Mouse (Mus musculus): ENCODE measurements at regions not wholly inside any gene's neighbourhood (a gene's known extent, or its start where the extent isn't known, plus 50 kb on each side); places are given as distances from the start of the nearest gene placed in this dataset.
"Not testable (repeated sequence)": the region's sequence is repeated elsewhere in the genome, so short reads cannot be mapped to it uniquely, and the experiment has no call there.

DNA sequence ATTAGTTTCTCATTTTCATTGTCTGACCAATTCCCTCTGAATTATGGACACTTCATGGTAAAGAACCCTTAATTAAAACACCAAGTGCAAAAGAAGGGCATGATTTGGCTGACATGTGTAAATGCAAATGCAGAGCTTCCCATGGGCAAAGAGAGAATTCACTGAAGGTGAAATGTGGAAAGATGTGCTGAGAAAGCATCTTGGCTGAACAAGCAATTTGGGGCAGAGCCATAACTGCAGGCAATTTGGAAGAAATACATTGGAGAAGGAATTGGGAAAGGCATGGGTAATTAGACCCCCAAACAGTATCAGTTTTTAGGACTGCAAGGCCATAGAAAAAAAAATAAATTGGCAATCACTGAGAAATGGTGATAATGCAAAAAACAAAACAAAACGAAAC lies 153.3 kb upstream of the Arsj start:
- no peak overlapping the region for H3K4me3 ChIP-seq (ENCODE audit: insufficient read depth, poor library complexity, severe bottlenecking)
- no peaks in the 10 kb centered on the region for H3K79me3 ChIP-seq (ENCODE audit: low read depth)
- H3K79me2 ChIP-seq (ENCODE audit: control insufficient read depth, insufficient read depth), result no peaks in the 10 kb centered on the region
- no peaks in the 10 kb centered on the region for H3K27me3 ChIP-seq (ENCODE audit: control insufficient read depth, insufficient read depth, insufficient read length)
- TF ChIP-seq FOSL1 (IDR thresholded peaks at IDR 0.05; ENCODE audit: insufficient read depth, low read length, poor library complexity, severe bottlenecking), result no peak
- TF ChIP-seq MYOD1 (IDR thresholded peaks at IDR 0.05; ENCODE audit: control insufficient read depth, insufficient read length, low read depth), result no peak
- no peak for TF ChIP-seq MYOG (IDR thresholded peaks at IDR 0.05; ENCODE audit: control insufficient read depth, extremely low read depth, insufficient read length)
- no peak for TF ChIP-seq MAX (IDR thresholded peaks at IDR 0.05)
- no peak for TF ChIP-seq CTCF (IDR thresholded peaks at IDR 0.05; ENCODE audit: control insufficient read depth, insufficient read depth, insufficient read length)
- no peak for TF ChIP-seq CEBPB (IDR thresholded peaks at IDR 0.05; ENCODE audit: low read depth)
- TF ChIP-seq USF1 (IDR thresholded peaks at IDR 0.05; ENCODE audit: low read depth), result no peak
- H3ac ChIP-seq (ENCODE audit: control insufficient read depth, insufficient read length, low read depth), result no peak overlapping the region
- H3K36me3 ChIP-seq (ENCODE audit: control insufficient read depth, insufficient read depth), result no peaks in the 10 kb centered on the region

DNA sequence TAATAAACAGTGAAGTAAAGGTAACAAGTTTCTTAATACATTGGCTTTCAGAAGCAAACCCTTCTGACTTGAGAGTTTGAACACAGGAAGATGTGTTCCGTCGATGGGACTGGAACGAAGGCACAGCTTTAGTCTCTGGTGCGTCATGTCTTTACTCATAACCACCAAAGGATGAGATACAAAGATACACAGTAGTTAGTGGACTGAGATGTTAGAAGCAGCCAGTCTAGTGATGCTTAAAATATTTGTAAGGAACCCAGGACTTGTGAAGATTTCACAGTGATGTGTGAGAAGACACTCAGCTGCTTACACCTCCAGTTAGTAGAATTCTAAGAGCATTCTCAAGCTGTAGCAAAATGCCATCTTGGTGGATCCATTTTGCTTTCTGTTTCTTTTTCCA lies 135.9 kb upstream of the Arsj start:
- no peaks in the 10 kb centered on the region for H3K27me3 ChIP-seq (ENCODE audit: control insufficient read depth, insufficient read depth, insufficient read length)
- TF ChIP-seq MYOG (IDR thresholded peaks at IDR 0.05; ENCODE audit: control insufficient read depth, extremely low read depth, insufficient read length) (no peak), USF1 (IDR thresholded peaks at IDR 0.05; ENCODE audit: low read depth) (no peak), CEBPB (IDR thresholded peaks at IDR 0.05; ENCODE audit: low read depth) (no peak), MYOD1 (IDR thresholded peaks at IDR 0.05; ENCODE audit: control insufficient read depth, insufficient read length, low read depth) (no peak), FOSL1 (IDR thresholded peaks at IDR 0.05; ENCODE audit: insufficient read depth, low read length, poor library complexity, severe bottlenecking) (no peak), MAX (IDR thresholded peaks at IDR 0.05) (no peak), CTCF (IDR thresholded peaks at IDR 0.05; ENCODE audit: control insufficient read depth, insufficient read depth, insufficient read length) (no peak)
- H3K4me3 ChIP-seq (ENCODE audit: insufficient read depth, poor library complexity, severe bottlenecking), result no peak overlapping the region
- no peak overlapping the region for H3ac ChIP-seq (ENCODE audit: control insufficient read depth, insufficient read length, low read depth)
- no peaks in the 10 kb centered on the region for H3K79me3 ChIP-seq (ENCODE audit: low read depth)
- H3K79me2 ChIP-seq (ENCODE audit: control insufficient read depth, insufficient read depth), result no peaks in the 10 kb centered on the region
- no peaks in the 10 kb centered on the region for H3K36me3 ChIP-seq (ENCODE audit: control insufficient read depth, insufficient read depth)

DNA sequence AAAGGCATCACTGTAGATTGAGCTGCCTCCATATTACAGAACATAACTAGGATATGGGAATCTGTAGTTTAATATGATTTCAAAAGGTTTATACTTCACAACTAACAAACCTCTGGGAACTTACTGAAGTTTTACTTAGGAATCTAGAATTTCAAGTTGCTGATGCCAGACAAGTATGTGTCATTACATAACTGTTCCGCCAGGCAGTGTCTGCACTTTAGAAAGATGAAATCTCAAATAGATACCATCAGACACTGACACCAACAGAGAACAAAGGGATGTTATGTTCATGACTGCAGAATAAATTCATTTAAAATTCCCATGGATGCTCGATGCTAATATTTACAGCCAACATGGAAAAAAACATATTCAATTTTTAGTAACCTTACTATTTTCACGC lies 117.7 kb upstream of the Arsj start:
- H3K79me3 ChIP-seq (ENCODE audit: low read depth), result no peaks in the 10 kb centered on the region

DNA sequence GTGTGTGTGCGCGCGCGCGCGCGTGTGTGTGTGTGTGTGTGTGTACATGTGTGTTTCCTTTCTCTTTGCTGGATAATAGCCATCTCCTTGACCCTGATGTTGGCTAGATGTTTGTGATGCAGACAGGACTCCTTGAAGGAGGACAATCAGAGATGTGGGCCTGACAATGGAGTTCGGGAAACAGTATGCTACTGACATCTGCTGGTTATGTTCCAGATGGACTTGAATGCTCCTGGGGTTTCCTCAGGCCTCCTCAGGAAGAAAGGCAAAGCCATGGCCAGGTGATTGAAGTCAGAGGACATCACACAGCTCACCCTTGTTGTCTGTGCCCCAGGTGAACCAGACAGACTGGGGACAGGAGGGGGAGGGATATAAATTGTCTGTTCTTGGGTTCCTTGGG lies 102.2 kb upstream of the Arsj start:
- Histone ChIP-seq H3K27me3 (ENCODE audit: control insufficient read depth, insufficient read depth, insufficient read length) (no peaks in the 10 kb centered on the region), H3K79me2 (ENCODE audit: control insufficient read depth, insufficient read depth) (no peaks in the 10 kb centered on the region), H3K36me3 (ENCODE audit: control insufficient read depth, insufficient read depth) (no peaks in the 10 kb centered on the region), H3ac (ENCODE audit: control insufficient read depth, insufficient read length, low read depth) (no peak overlapping the region), H3K4me3 (ENCODE audit: insufficient read depth, poor library complexity, severe bottlenecking) (no peak overlapping the region), H3K79me3 (ENCODE audit: low read depth) (no peaks in the 10 kb centered on the region)
- TF ChIP-seq MYOD1 (IDR thresholded peaks at IDR 0.05; ENCODE audit: control insufficient read depth, insufficient read length, low read depth), result no peak
- TF ChIP-seq CEBPB (IDR thresholded peaks at IDR 0.05; ENCODE audit: low read depth), result no peak
- TF ChIP-seq CTCF (IDR thresholded peaks at IDR 0.05; ENCODE audit: control insufficient read depth, insufficient read depth, insufficient read length), result no peak
- no peak for TF ChIP-seq MAX (IDR thresholded peaks at IDR 0.05)
- no peak for TF ChIP-seq FOSL1 (IDR thresholded peaks at IDR 0.05; ENCODE audit: insufficient read depth, low read length, poor library complexity, severe bottlenecking)
- no peak for TF ChIP-seq USF1 (IDR thresholded peaks at IDR 0.05; ENCODE audit: low read depth)
- TF ChIP-seq MYOG (IDR thresholded peaks at IDR 0.05; ENCODE audit: control insufficient read depth, extremely low read depth, insufficient read length), result no peak

More for the DNA sequence above, 117.7 kb upstream of the Arsj start:
- TF ChIP-seq MAX (IDR thresholded peaks at IDR 0.05), result no peak
- TF ChIP-seq USF1 (IDR thresholded peaks at IDR 0.05; ENCODE audit: low read depth), result no peak
- no peak for TF ChIP-seq MYOD1 (IDR thresholded peaks at IDR 0.05; ENCODE audit: control insufficient read depth, insufficient read length, low read depth)
- no peak for TF ChIP-seq CEBPB (IDR thresholded peaks at IDR 0.05; ENCODE audit: low read depth)
- Histone ChIP-seq H3K27me3 (ENCODE audit: control insufficient read depth, insufficient read depth, insufficient read length) (no peaks in the 10 kb centered on the region), H3ac (ENCODE audit: control insufficient read depth, insufficient read length, low read depth) (no peak overlapping the region), H3K79me2 (ENCODE audit: control insufficient read depth, insufficient read depth) (no peaks in the 10 kb centered on the region), H3K36me3 (ENCODE audit: control insufficient read depth, insufficient read depth) (no peaks in the 10 kb centered on the region), H3K4me3 (ENCODE audit: insufficient read depth, poor library complexity, severe bottlenecking) (no peak overlapping the region)

DNA sequence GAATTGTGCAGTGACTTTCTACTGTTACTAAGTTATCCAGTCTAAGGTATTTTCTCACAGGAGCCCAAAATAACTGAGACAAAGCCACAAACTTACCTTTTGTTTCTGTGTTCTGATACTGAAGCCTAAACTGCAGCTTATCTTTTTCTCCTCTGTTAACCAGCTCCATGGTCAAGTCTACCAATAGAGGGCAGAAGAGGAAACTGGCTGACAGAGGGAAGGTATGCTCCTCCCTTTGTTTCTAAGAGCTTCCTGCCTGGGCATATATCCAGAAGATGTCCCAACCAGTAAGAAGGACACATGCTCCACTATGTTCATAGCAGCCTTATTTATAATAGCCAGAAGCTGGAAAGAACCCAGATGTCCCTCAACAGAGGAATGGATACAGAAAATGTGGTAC lies 91.5 kb upstream of the Arsj start:
- H3K4me3 ChIP-seq (ENCODE audit: insufficient read depth, poor library complexity, severe bottlenecking); H3K79me3 ChIP-seq (ENCODE audit: low read depth); H3ac ChIP-seq (ENCODE audit: control insufficient read depth, insufficient read length, low read depth); H3K79me2 ChIP-seq (ENCODE audit: control insufficient read depth, insufficient read depth); H3K27me3 ChIP-seq (ENCODE audit: control insufficient read depth, insufficient read depth, insufficient read length); H3K36me3 ChIP-seq (ENCODE audit: control insufficient read depth, insufficient read depth): not testable (repeated sequence)

DNA sequence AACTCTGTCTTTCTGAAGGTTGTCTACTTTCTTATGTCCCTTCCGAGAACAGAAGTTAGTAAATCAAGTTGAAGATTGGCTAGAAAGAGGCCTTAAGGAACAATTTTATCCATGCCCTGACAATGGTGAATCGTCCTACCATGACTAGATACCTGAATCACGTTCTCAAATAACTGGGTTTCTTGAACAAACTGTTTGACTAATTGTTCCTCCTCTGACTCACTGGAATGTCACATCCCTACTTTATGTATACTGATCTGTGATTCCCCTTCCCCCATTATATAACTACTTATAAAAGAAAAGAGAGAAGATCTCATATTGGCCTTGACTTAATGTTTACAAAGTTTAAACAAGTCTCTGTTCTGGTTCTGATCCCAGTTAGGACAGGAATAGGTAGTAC lies 89.9 kb upstream of the Arsj start:
- Histone ChIP-seq H3ac (ENCODE audit: control insufficient read depth, insufficient read length, low read depth) (no peak overlapping the region), H3K79me2 (ENCODE audit: control insufficient read depth, insufficient read depth) (no peaks in the 10 kb centered on the region), H3K27me3 (ENCODE audit: control insufficient read depth, insufficient read depth, insufficient read length) (no peaks in the 10 kb centered on the region), H3K79me3 (ENCODE audit: low read depth) (no peaks in the 10 kb centered on the region), H3K36me3 (ENCODE audit: control insufficient read depth, insufficient read depth) (no peaks in the 10 kb centered on the region), H3K4me3 (ENCODE audit: insufficient read depth, poor library complexity, severe bottlenecking) (no peak overlapping the region)
- no peak for TF ChIP-seq MYOG (IDR thresholded peaks at IDR 0.05; ENCODE audit: control insufficient read depth, extremely low read depth, insufficient read length)
- TF ChIP-seq MYOD1 (IDR thresholded peaks at IDR 0.05; ENCODE audit: control insufficient read depth, insufficient read length, low read depth), result no peak
- peak; percentile 92 for TF ChIP-seq FOSL1 (IDR thresholded peaks at IDR 0.05; ENCODE audit: insufficient read depth, low read length, poor library complexity, severe bottlenecking)
- no peak for TF ChIP-seq MAX (IDR thresholded peaks at IDR 0.05)
- TF ChIP-seq CTCF (IDR thresholded peaks at IDR 0.05; ENCODE audit: control insufficient read depth, insufficient read depth, insufficient read length), result no peak

Data from C2C12 (cell line).